Mouse (Mus musculus) kidney, postnatal 4 days (tissue): ENCODE measurements at regions not wholly inside any gene's neighbourhood (a gene's known extent, or its start where the extent isn't known, plus 50 kb on each side); places are given as distances from the start of the nearest gene placed in this dataset.

Source experiments
- DNase-seq, 2 experiments: peaks; one replicate each; pipeline ENCODE4 v3.0.0; 2021; ENCODE audit warnings: mixed read lengths in 2 of 2

DNA sequence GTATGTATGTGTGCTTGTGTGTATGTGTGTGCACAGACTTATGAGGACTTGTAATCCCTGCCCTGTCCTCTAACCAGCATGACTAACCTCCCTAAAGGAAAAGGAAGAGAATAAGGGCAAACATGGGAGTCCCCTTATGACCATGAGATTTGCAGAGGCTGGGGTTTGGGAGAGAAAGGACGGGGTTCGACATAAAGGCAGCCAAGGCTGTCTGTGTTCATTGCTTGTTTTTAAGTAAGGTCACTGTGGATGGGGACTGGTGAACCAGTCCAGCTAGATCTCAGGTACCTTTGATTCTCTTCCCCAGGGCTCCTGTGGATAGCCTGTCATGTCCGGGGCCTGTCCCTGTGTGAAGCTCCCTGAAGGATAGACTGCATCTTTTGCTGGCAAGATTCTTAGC is 55.6 kb downstream of the Irf2bp2 start:
- no peak for DNase-seq

DNA sequence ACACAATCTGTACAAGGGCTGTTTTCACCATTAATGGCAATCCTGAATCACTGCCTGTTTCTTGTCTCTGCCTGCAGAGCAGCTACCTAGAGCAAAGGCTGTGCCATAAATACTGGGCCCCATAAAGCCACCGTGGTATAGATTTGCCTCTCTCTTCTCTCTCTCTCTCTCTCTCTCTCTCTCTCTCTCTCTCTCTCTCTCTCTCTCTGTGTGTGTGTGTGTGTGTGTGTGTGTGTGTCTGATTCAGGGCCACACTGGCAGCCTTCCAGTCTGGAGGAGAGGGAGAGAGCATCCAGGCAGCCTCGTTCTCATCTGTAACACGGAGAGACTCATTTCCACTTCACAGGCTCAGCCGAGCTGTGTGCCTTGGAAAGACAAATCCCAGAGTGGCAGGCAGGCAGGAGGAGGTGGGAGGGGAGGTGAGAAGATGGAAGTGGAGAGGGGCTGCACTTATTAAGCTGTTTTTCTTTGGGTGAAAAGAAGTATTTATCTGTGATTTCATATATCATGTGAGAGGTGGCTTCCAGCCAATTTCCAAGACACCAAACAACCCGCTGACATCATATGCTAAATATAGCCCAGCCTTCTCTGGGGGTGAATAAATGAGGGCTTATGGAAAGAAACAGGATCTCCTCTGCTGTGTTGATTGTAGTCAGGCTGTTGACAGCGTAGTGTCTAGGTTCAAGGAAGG is 56.7 kb downstream of the Irf2bp2 start:
- DNase-seq, result peak; percentile 73 to 85

DNA sequence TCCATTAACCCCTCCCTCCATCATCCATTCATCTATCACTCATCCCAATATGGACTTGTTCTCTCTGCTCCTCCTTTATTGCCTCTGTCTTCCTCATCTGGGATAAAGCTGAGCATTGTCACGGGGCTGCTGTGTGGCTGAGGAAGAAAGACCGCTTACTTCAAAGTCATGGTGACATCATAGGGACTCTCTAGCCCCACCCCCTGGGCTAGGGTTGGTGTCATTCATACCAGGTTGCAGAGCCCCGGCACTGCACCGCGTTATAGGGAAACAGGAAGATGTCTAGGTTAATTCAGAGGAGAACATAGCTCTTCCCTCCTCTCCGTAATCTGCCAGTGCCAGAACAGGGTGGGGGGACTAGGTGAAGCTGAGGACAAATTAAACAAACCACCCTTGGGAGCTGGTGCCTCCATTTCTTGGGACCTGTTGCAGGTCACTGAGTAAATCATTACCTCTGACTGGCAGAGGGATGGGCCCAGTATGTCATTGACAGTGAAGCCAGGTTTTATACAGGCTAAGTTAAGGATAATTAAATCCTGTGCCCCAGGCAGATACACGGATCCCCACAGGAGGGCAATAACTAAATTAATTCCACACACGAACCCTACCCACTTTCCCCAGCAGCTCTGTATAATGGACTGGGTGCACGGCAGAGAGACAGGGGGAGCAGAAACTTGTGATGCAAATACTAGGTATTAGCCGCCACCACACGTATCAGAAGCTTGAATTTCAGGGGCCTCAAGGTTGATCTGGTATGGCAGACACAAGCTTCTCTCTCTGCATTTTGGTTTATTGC is 57.5 kb downstream of the Irf2bp2 start:
- DNase-seq, result peak in 1 of 2 experiments; percentile 64

DNA sequence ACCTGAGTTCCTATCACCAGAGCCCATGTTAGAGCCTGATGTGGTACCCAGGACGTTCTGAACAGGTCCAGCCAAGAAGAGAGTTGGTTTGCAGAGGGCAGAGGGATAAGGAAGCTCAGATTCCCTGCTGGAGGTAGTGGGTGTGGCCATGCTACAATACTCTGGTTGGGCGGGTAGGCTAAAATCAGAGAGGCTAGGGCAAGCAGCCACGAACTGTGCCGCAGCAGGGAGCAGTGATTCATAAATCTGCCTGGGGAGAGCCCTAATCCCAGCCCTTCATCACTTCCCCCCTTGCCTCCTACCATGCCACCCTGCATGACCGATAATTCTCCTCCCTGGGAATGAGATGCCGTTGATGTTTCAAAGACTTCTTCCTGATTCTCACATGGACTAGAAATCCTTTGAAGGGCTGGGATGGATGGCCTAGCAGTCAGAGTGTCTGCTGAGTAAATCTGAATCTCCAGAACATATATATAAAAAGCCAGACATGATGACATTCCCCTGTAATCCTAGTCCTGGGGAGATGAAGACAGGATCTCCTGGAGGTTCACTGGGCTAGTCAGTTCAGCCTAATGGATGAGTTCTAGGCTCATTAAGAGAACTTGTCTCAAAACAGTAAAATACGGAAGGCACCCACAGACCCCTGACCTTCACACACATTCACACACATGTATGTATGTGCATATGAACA is 57.6 kb upstream of the Tarbp1 start:
- no peak for DNase-seq

DNA sequence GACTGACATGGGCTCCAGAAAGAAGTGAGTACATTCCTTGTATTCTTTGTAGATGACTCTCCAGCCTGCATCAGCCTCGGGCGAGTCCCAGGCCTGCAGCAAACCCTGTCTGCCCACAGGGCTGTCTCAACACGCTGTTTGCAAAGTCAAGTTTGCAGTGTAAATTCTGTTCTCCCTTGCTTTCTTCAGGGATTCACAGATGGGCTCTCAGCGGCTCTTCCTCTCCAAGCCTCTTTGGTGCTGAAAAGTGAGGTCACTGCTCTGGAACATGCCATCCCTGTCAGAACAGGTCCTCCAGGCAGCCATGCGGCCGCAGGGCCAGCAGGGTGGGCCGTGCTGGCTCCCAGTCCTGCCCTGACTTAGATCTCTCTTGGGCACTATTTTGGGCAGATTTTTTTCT is 56.6 kb upstream of the Tarbp1 start:
- no peak for DNase-seq

DNA sequence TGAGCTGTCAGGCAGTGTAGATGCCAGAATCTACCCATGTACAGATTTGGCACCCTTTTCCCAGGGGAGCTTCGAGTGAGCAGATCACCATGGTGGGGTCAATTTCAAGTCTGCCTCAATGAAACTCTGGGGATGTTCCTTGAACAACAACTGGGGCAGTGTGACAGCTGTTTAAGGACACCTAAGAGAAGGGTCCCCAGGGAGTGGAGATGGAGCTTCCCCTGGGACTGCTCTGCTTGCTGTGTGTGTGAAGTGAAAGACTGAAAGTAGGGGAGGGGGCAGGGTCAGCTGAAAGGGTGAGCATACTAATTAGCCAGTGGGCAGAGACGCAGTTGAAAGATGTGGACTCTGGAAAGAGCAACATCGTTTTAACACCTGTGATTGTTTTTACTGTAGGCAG is 54.5 kb upstream of the Tarbp1 start:
- no peak for DNase-seq

DNA sequence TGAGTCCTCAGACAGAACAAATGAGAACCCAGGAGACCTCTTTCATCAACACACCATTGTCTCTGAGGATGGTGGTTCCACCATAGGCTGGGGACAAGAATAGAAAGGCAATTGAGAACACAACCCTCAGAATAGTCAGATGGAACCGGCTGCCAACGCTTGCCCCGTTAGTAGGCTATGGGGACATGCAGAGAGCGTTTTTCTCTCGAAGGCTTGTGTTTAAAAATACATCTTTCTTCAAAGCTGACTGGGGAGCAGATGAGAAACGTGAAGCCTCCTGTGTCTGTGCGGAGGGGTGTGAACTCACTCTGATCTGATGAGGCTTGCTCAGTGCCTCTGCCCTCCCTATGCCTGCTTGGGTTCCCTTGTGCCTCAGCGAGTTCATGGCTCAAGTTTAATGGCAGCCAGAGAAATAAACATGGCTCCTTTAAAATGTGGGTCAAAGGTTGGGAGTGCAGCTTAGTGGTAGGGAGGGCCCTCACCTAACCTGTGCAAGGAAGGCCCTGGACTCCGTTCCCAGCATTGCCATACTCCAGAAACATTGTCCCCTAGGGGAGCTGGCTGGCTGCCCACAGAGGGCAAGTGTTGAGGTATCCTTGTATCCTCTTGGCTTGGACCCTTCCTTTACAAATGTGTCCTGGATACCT is 53.7 kb upstream of the Tarbp1 start:
- no peak for DNase-seq

DNA sequence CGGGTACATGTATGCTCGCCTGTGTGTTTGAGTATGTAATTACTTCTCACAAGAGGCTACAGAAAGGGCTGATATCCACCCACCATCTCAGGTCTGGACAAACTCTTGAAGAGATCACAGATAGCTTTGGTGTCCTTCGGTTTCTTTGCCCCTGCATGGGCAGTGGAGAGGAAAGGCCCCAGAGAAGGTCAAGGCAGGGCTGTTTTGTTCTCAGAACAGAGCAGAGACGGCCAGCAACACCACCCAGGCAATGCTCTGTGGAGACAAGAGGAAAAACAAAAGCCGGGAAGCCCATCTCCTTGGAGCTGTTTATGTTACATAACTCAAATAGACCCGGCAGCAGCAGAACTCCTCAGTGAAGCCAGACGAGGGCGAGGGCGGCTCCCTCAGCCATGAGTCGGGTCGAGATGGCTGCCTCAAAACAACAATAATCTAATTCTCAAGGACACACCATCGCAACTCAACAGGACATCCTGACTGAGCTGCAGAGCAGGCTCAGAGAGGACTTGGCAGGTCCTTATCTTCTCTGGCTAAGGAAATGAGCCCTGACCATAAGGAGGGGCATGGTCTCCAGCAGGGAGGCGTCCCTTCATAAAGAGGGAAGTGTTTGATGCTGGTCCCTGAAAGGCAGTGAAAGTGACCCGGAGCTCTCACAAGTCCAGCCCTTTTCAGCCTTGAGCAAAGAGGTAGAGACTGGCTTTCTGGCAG is 52.2 kb upstream of the Tarbp1 start:
- peak; percentile 55 to 77 for DNase-seq

DNA sequence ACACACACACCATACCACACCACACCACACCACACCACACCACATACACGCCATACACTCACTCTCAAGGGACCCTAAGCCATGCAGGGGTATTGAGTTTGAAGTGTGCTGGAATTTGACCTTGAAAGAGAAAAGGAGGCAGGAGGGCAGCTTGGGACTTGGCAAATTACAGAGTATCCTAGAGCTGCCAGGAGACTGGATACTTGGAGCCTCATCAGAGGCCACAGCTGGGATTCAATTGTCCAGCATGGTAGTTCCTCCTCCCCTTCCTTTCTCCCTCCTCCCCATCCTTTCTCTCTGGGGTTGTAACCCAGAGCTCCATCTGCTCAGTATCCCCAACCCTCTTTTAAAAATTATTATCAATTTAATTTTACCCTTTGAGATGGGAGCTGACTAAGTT is 50.7 kb upstream of the Tarbp1 start:
- DNase-seq, result no peak
